Mouse (Mus musculus) ovary, postnatal 36 days (tissue): ENCODE data around the gene Cd209b.

Experiments
- DNase-seq: peaks from one replicate; pipeline ENCODE4 v3.0.0; 2022; ENCODE audit warnings: low spot score, mixed read lengths

The Cd209b gene

DNA sequence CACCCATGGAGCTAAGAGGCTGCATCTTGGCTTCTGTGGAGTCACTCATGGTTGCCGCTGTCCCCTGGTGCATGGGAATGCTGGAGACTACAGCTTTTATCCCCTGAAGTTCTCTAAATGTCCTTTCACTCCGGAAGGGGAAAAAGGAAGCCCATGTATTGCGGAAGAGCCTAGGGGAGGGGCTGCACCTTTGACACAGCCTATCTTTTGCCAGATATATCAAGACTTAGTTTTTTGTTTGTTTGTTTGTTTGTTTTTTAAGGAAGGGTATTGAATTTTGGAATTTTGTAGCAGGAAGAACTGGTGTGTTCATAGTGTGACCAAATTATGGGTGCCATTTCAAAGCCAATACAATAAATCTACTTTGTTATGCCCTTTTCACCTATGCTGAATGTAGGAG is at the start of gene Cd209b:
Gene Cd209b (minus strand): TSS at position 101 of the 400 bp plus-strand sequence.
- no peak for DNase-seq

DNA sequence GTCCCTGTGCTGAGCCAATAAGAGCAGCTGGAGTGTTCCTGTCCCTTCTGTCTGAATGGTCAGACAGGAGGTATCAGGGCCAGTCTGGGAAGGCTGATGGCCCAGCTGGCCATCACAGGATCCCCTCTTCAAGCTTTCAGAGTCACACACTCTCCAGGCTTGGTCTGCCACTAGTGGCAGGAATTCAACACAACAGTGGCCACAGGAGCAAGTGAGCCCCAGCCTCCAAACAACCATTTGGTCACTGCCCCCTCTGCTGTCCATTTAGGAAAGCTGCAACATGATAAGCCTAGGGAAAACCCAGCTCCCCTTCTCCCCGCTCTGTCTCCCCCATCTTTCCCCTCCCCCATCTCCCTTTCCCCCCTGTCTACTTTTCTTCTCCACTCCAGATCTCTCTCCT is 29.4 kb upstream of the Cd209b start:
- DNase-seq = no peak

DNA sequence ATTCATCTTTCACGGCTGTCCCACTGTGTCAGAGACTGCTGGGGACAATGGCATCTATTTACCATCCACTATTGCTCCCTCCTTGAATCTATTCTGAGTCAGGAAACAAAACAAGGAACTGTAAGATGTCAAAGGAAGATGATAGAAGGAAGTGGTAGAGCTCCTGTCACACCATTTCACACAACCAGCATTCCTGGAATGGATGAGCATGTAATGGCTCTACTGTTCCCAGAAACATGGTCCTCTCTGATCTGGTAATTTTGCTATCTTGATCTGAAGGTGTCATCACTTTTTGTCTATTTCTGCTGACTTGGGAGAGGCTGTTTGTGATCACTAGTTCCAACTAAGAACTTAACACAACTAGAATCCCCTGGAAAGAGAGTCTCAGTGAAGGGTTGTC is 28.0 kb upstream of the Cd209b start, which contains the start of gene Cd209c:
Gene Cd209c (minus strand): TSS at position 101 of the 400 bp plus-strand sequence.
- DNase-seq = no peak

DNA sequence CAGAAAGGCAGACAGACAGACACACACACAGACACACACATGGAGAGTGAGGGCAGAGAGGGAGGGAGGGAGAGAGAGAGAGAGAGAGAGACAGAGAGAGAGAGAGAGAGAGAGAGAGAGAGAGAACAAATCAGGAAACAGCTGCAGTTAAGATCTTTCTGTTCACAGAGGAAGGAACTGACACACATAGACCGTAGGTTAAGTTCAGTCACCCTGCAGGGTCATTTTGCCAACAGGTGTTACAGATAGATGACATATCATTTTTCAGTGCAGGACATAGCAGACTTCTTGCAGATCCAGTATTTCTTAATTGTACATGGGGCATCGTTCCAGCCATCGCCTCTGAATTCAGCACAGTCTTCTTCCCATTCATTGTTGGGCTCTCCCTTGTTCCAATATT is 13.4 kb upstream of the Cd209b start:
- DNase-seq = no peak

DNA sequence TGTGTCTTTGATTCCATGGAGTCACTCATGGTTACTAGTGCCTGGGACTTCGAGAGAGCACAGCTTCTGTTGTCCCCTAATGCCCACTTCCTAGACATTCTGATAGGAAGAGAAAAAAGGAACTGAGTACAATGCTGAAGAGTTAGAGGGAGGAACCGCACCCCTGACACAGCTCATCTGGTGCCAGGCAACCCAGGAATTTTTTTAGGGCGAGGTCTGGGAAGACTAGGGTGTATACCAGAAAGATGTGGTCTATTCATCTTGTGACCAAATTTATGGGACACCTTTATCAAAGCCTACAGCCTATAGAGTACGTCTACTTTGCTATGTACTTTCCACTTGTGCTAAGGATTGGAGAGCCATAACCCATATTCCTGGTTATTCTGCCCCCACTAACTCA is 48.2 kb downstream of the Cd209b start, which contains the start of gene Cd209d:
Gene Cd209d (minus strand): TSS at position 101 of the 400 bp plus-strand sequence.
- DNase-seq = no peak

DNA sequence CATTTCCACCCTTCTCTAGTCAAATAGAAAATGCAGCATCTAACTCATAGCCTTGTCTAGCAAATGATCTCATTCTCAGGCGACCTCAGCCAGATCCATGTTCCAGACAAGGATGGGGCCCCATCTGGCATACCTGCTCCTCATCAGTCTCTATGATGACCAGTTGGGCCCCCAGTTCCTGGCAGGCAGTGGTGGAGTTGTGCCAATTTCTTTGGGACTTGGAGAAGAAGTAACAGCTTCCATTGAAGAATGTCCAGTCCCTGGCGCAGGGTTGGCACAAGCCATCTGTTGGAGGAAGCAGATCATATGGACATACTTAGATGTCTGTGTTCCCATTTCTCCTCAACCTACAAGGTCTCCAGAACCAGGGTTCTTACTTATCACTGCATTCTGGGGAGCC is 50.5 kb downstream of the Cd209b start:
- no peak for DNase-seq
